Mouse (Mus musculus) MEL (cell line): ENCODE data around the gene Gm9837. TPM values are rescaled to one million over a fixed set of nuclear protein-coding genes. Genes with fewer than 3 reads are reported as not detected.

ENCODE experiments used
- DNase-seq: peaks from one replicate; pipeline ENCODE4 v3.0.0; 2011; ENCODE audit warnings: low read depth, low spot score
- H3K27ac ChIP-seq: 2 replicates; pipeline ENCODE4 v1.5.1; 2012; ENCODE audit warnings: low read depth, mild to moderate bottlenecking, control low read depth, low read length, moderate library complexity; ENCODE audit not compliant: control insufficient read depth
- H3K27me3 ChIP-seq, 2 experiments: fragments of 150-350 bp in 1 of 2; sonication (generic) in 1 of 2; 2 replicates each; pipeline ENCODE4 v1.6.1; 2012; ENCODE audit warnings: low read length in 2 of 2, mild to moderate bottlenecking in 2 of 2, improper control_type of control experiment in 1 of 2, moderate library complexity in 1 of 2; ENCODE audit not compliant: insufficient read depth in 2 of 2, control insufficient read depth in 1 of 2
- H3K36me3 ChIP-seq, 2 experiments: 2 replicates each; pipeline ENCODE4 v1.6.1; 2012 to 2014; ENCODE audit warnings: low read length in 2 of 2, improper control_type of control experiment in 1 of 2, inconsistent platforms in 1 of 2, mild to moderate bottlenecking in 1 of 2; ENCODE audit not compliant: insufficient read depth in 2 of 2, control insufficient read depth in 1 of 2
- H3K4me1 ChIP-seq, 2 experiments: fragments of 150-350 bp in 1 of 2; sonication (generic) in 1 of 2; 2 replicates each; pipeline ENCODE4 v1.6.1; 2012; ENCODE audit warnings: low read length in 2 of 2, improper control_type of control experiment in 1 of 2, mild to moderate bottlenecking in 1 of 2; ENCODE audit not compliant: insufficient read depth in 2 of 2, control insufficient read depth in 1 of 2
- H3K4me3 ChIP-seq, 2 experiments: fragments of 150-350 bp in 1 of 2; sonication (generic) in 1 of 2; 2 replicates each; pipeline ENCODE4 v1.5.1; 2012; ENCODE audit warnings: low read depth in 2 of 2, low read length in 2 of 2, mild to moderate bottlenecking in 2 of 2, moderate library complexity in 2 of 2, control low read depth in 1 of 2, improper control_type of control experiment in 1 of 2; ENCODE audit not compliant: control insufficient read depth in 1 of 2, insufficient read depth in 1 of 2
- H3K79me2 ChIP-seq: 2 replicates; pipeline ENCODE4 v1.6.1; 2012; ENCODE audit warnings: mild to moderate bottlenecking, low read length, moderate library complexity; ENCODE audit not compliant: control insufficient read depth, poor library complexity, insufficient read depth
- H3K9ac ChIP-seq: 2 replicates; pipeline ENCODE4 v1.6.1; 2012; ENCODE audit warnings: low read depth, mild to moderate bottlenecking, control low read depth, low read length, moderate library complexity; ENCODE audit not compliant: control insufficient read depth, poor library complexity, severe bottlenecking
- H3K9me3 ChIP-seq: fragments of 150-350 bp; sonication (generic); replicated peaks from 2 replicates; pipeline ENCODE4 v1.6.1; 2012; ENCODE audit warnings: mild to moderate bottlenecking, low read length, improper control_type of control experiment, moderate library complexity; ENCODE audit not compliant: insufficient read depth
- BHLHE40 ChIP-seq: IDR thresholded peaks from 2 replicates; pipeline ENCODE4 v1.6.1; 2012; ENCODE audit warnings: low read depth, mild to moderate bottlenecking, inconsistent platforms, low read length, improper control_type of control experiment, borderline replicate concordance
- CHD1 ChIP-seq: IDR thresholded peaks from 2 replicates; pipeline ENCODE4 v1.6.1; 2012; ENCODE audit warnings: low read depth, mild to moderate bottlenecking, inconsistent platforms, low read length, improper control_type of control experiment
- CHD2 ChIP-seq: IDR thresholded peaks from 2 replicates; pipeline ENCODE4 v1.6.1; 2011; ENCODE audit warnings: low read length, improper control_type of control experiment
- CTCF ChIP-seq, 3 experiments: IDR thresholded peaks in 2 of 3; conservative IDR thresholded peaks in 1 of 3; 2 replicates each; pipeline ENCODE4 v1.5.1; 2011 to 2012; ENCODE audit warnings: low read length in 3 of 3, low read depth in 2 of 3, mild to moderate bottlenecking in 2 of 3, improper control_type of control experiment in 1 of 3, inconsistent platforms in 1 of 3, mixed read lengths in 1 of 3, moderate library complexity in 1 of 3; ENCODE audit not compliant: control insufficient read depth in 1 of 3, insufficient read depth in 1 of 3, poor library complexity in 1 of 3, severe bottlenecking in 1 of 3
- E2F4 ChIP-seq: IDR thresholded peaks from 2 replicates; pipeline ENCODE4 v1.6.1; 2011; ENCODE audit warnings: low read depth, low read length, improper control_type of control experiment, borderline replicate concordance
- ELF1 ChIP-seq: IDR thresholded peaks from 2 replicates; pipeline ENCODE4 v1.6.1; 2014; ENCODE audit warnings: low read depth, mild to moderate bottlenecking, inconsistent platforms, low read length, improper control_type of control experiment, moderate library complexity
- EP300 ChIP-seq, 2 experiments: IDR thresholded peaks; 2 replicates each; pipeline ENCODE4 v1.6.1; 2011; ENCODE audit warnings: improper control_type of control experiment in 2 of 2, low read length in 2 of 2, low read depth in 1 of 2, mild to moderate bottlenecking in 1 of 2
- GABPA ChIP-seq: IDR thresholded peaks from 2 replicates; pipeline ENCODE4 v1.6.1; 2012; ENCODE audit warnings: low read depth, mild to moderate bottlenecking, inconsistent platforms, low read length, improper control_type of control experiment, moderate library complexity
- GATA1 ChIP-seq: IDR thresholded peaks from 2 replicates; pipeline ENCODE4 v1.6.1; 2011; ENCODE audit warnings: low read depth, low read length, improper control_type of control experiment
- HCFC1 ChIP-seq: IDR thresholded peaks from 2 replicates; pipeline ENCODE4 v1.6.1; 2012; ENCODE audit warnings: low read depth, mild to moderate bottlenecking, inconsistent platforms, low read length, improper control_type of control experiment, moderate library complexity
- KAT2A ChIP-seq: conservative IDR thresholded peaks from 2 replicates; pipeline ENCODE4 v1.6.1; 2012; ENCODE audit warnings: low read depth, low read length, improper control_type of control experiment, inconsistent platforms
- MAX ChIP-seq: IDR thresholded peaks from 2 replicates; pipeline ENCODE4 v1.6.1; 2011; ENCODE audit warnings: low read length, improper control_type of control experiment
- MAZ ChIP-seq: IDR thresholded peaks from 2 replicates; pipeline ENCODE4 v1.6.1; 2012; ENCODE audit warnings: low read depth, mild to moderate bottlenecking, inconsistent platforms, low read length, improper control_type of control experiment
- MEF2A ChIP-seq: IDR thresholded peaks from 2 replicates; pipeline ENCODE4 v1.6.1; 2014; ENCODE audit warnings: low read depth, mild to moderate bottlenecking, inconsistent platforms, low read length, improper control_type of control experiment; ENCODE audit not compliant: poor library complexity, insufficient replicate concordance, severe bottlenecking; ENCODE audit errors: extremely low read depth
- MYB ChIP-seq: IDR thresholded peaks from 2 replicates; pipeline ENCODE4 v1.6.1; 2011; ENCODE audit warnings: mild to moderate bottlenecking, low read depth, low read length, improper control_type of control experiment
- MYC ChIP-seq: IDR thresholded peaks from 2 replicates; pipeline ENCODE4 v1.6.1; 2011; ENCODE audit warnings: low read depth, mild to moderate bottlenecking, low read length, improper control_type of control experiment, moderate library complexity
- NELFE ChIP-seq: IDR thresholded peaks from 2 replicates; pipeline ENCODE4 v1.6.1; 2011; ENCODE audit warnings: low read depth, low read length, improper control_type of control experiment
- NRF1 ChIP-seq: IDR thresholded peaks from 2 replicates; pipeline ENCODE4 v1.6.1; 2014; ENCODE audit warnings: low read depth, mild to moderate bottlenecking, inconsistent platforms, low read length, improper control_type of control experiment, moderate library complexity; ENCODE audit not compliant: poor library complexity, insufficient read depth, severe bottlenecking
- POLR2A ChIP-seq, 2 experiments: IDR thresholded peaks; 2 replicates each; pipeline ENCODE4 v1.6.1; 2011 to 2012; ENCODE audit warnings: low read length in 2 of 2, mild to moderate bottlenecking in 2 of 2, control low read depth in 1 of 2, improper control_type of control experiment in 1 of 2, low read depth in 1 of 2, moderate library complexity in 1 of 2; ENCODE audit not compliant: control insufficient read depth in 1 of 2, insufficient read depth in 1 of 2, poor library complexity in 1 of 2
- POLR2AphosphoS5 ChIP-seq: IDR thresholded peaks from 2 replicates; pipeline ENCODE4 v1.6.1; 2012; ENCODE audit warnings: low read depth, borderline replicate concordance, mild to moderate bottlenecking, inconsistent platforms, low read length, moderate library complexity, mixed read lengths
- RAD21 ChIP-seq: IDR thresholded peaks from 2 replicates; pipeline ENCODE4 v1.6.1; 2011; ENCODE audit warnings: mild to moderate bottlenecking, low read depth, low read length, improper control_type of control experiment
- RCOR1 ChIP-seq: IDR thresholded peaks from 2 replicates; pipeline ENCODE4 v1.6.1; 2012; ENCODE audit warnings: low read depth, mild to moderate bottlenecking, inconsistent platforms, low read length, improper control_type of control experiment
- SIN3A ChIP-seq: IDR thresholded peaks from 2 replicates; pipeline ENCODE4 v1.6.1; 2012; ENCODE audit warnings: low read length, improper control_type of control experiment, inconsistent platforms
- SMC3 ChIP-seq: IDR thresholded peaks from 2 replicates; pipeline ENCODE4 v1.6.1; 2011; ENCODE audit warnings: low read depth, low read length, improper control_type of control experiment
- TAL1 ChIP-seq: IDR thresholded peaks from 2 replicates; pipeline ENCODE4 v1.6.1; 2012; ENCODE audit warnings: mild to moderate bottlenecking, inconsistent platforms, low read length, moderate library complexity, mixed read lengths
- TBP ChIP-seq: IDR thresholded peaks from 2 replicates; pipeline ENCODE4 v1.8.0; 2011; ENCODE audit warnings: low read depth, low read length, improper control_type of control experiment
- TCF12 ChIP-seq: IDR thresholded peaks from 2 replicates; pipeline ENCODE4 v1.6.1; 2014; ENCODE audit warnings: low read depth, mild to moderate bottlenecking, inconsistent platforms, low read length, improper control_type of control experiment, moderate library complexity
- USF1 ChIP-seq: IDR thresholded peaks from 2 replicates; pipeline ENCODE4 v1.6.1; 2014; ENCODE audit warnings: low read depth, mild to moderate bottlenecking, inconsistent platforms, low read length, improper control_type of control experiment, moderate library complexity
- ZC3H11A ChIP-seq: IDR thresholded peaks from 2 replicates; pipeline ENCODE4 v1.6.1; 2012; ENCODE audit warnings: low read depth, mild to moderate bottlenecking, inconsistent platforms, low read length, improper control_type of control experiment
- ZKSCAN1 ChIP-seq: IDR thresholded peaks from 2 replicates; pipeline ENCODE4 v1.6.1; 2012; ENCODE audit warnings: low read depth, mild to moderate bottlenecking, inconsistent platforms, low read length, improper control_type of control experiment, moderate library complexity
- ZMIZ1 ChIP-seq: IDR thresholded peaks from 2 replicates; pipeline ENCODE4 v1.6.1; 2012; ENCODE audit warnings: low read depth, mild to moderate bottlenecking, inconsistent platforms, low read length, improper control_type of control experiment, moderate library complexity
- ZNF384 ChIP-seq: IDR thresholded peaks from 2 replicates; pipeline ENCODE4 v1.6.1; 2012; ENCODE audit warnings: low read depth, mild to moderate bottlenecking, inconsistent platforms, low read length, improper control_type of control experiment
- polyA plus RNA-seq, 2 experiments: library from polyadenylated mRNA; stranded (reverse) in 1 of 2; unstranded in 1 of 2; fragments of >175 nt in 1 of 2; fragments of >200 nt in 1 of 2; gene quantifications; 2 replicates each; pipeline versions ENCODE4 v1.2.1 to v1.2.4; 2012; ENCODE audit warnings: low replicate concordance in 2 of 2, low read depth in 1 of 2; ENCODE audit not compliant: insufficient read length in 2 of 2, insufficient read depth in 1 of 2, missing spikeins in 1 of 2
- total RNA-seq: library from RNA; depleted of rRNA; stranded (reverse); fragments of 300-350 nt; gene quantifications from 2 replicates; pipeline ENCODE4 v1.2.3, GENCODE M21; 2012

Gm9837 gene
- total and polyA plus RNA-seq, 3 experiments, result not detected

GRCm38 (mm10) chr11:53518759-53519158 is 48.5 kb upstream of the Gm9837 start (continued):
- no peak for TF ChIP-seq MEF2A
- peak; percentile 90 for TF ChIP-seq BHLHE40
- TF ChIP-seq, all 39 proteins: peak for 25

GRCm38 (mm10) chr11:53516775-53517627 is 46.7 kb upstream of the Gm9837 start:
- Histone ChIP-seq H3K27me3 (no peaks in the 10 kb centered on the region), H3K9ac (peak overlapping the region; percentile 95), H3K79me2 (peaks cover 27% of the 10 kb centered on the region), H3K4me3 (peak overlapping the region; percentile 42 to 55), H3K36me3 (peaks cover 0 to 24% of the 10 kb centered on the region in 2 experiments; a peak in 2 of 4 replicates), H3K4me1 (peaks cover 13 to 24% of the 10 kb centered on the region in 2 experiments), H3K9me3 (no peaks in the 10 kb centered on the region), H3K27ac (peak overlapping the region; percentile 98)
- DNase-seq, result peak; percentile 86
- TF ChIP-seq SMC3, result no peak
- TF ChIP-seq MYB, result no peak
- no peak for TF ChIP-seq CHD1
- TF ChIP-seq E2F4, result no peak
- TF ChIP-seq USF1, result peak; percentile 90
- TF ChIP-seq MYC, result no peak
- TF ChIP-seq SIN3A, result peak; percentile 55; the same call in 1 of the 2 replicates
- TF ChIP-seq NELFE, result 0 out of 2 replicates have a peak, but pooled peaks have one; percentile 27
- no peak for TF ChIP-seq ZKSCAN1
- no peak for TF ChIP-seq ZC3H11A
- peak; percentile 59 for TF ChIP-seq GATA1
- no peak for TF ChIP-seq MAX
- 0 out of 2 replicates have a peak, but pooled peaks have one; percentile 21 for TF ChIP-seq TBP
- TF ChIP-seq POLR2AphosphoS5, result no peak
- TF ChIP-seq KAT2A, result 0 out of 2 replicates have a peak, but pooled peaks have one; percentile 5
- no peak for TF ChIP-seq ZNF384
- TF ChIP-seq CTCF (IDR thresholded peaks at IDR 0.05 in 2 of 3, conservative IDR thresholded peaks at IDR 0.05 in 1 of 3; ENCODE audit: control insufficient read depth in 1 of 3, insufficient read depth in 1 of 3, low read depth in 2 of 3, low read length in 3 of 3, poor library complexity in 1 of 3, severe bottlenecking in 1 of 3), result no peak
- TF ChIP-seq CHD2, result no peak; the same call in 1 of the 2 replicates
- peak; percentile 11 to 48; a peak in 1 of 4 replicates for TF ChIP-seq EP300 (IDR thresholded peaks at IDR 0.05; ENCODE audit: low read depth in 1 of 2, low read length in 2 of 2)
- no peak for TF ChIP-seq ELF1
- no peak for TF ChIP-seq ZMIZ1
- TF ChIP-seq TCF12, result peak; percentile 45; the same call in 1 of the 2 replicates
- peak; percentile 39; the same call in 1 of the 2 replicates for TF ChIP-seq RCOR1
- TF ChIP-seq BHLHE40, result peak; percentile 6; the same call in 1 of the 2 replicates
- TF ChIP-seq TAL1, result no peak
- no peak for TF ChIP-seq RAD21
- peak; percentile 11; the same call in 1 of the 2 replicates for TF ChIP-seq HCFC1
- TF ChIP-seq MEF2A, result no peak
- TF ChIP-seq POLR2A (IDR thresholded peaks at IDR 0.05; ENCODE audit: control insufficient read depth in 1 of 2, insufficient read depth in 1 of 2, low read depth in 1 of 2, low read length in 2 of 2, poor library complexity in 1 of 2), result peak in 1 of 2 experiments; percentile 57; a peak in 2 of 4 replicates
- TF ChIP-seq GABPA, result no peak
- no peak for TF ChIP-seq NRF1
- no peak for TF ChIP-seq MAZ
